Mouse (Mus musculus): ENCODE data around the gene Zc3h15. TPM values are rescaled to one million over a fixed set of nuclear protein-coding genes. Genes with fewer than 3 reads are reported as not detected.

The Zc3h15 gene
- total and polyA plus RNA-seq, 3 experiments = 144 to 194 TPM; not detected in 1

DNA sequence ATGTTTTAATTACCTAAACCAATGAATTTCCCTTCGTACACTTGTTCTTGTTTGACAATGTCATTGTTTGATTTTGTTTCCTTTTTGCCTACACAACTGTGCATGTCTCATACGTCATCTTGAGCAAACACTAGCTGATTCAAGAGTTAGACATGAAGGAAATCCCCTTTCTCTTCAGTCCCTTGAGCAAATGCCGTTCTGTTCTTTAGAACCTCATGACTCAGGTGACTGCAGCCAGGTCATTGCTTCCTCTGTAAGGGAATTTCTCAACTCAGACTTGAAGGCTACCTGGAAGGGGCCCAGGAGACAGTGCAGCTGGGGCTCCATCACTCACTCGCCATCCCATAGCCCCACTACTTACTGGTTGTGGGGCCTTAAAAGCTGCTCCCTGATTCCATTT is 56.4 kb downstream of the Zc3h15 start:
- Histone ChIP-seq H3K27me3 (ENCODE audit: control insufficient read depth in 1 of 2, insufficient read depth in 2 of 2, low read length in 2 of 2) (peaks cover 0 to 2% of the 10 kb centered on the region in 2 experiments; a peak in 1 of 4 replicates), H3K36me3 (ENCODE audit: control insufficient read depth in 1 of 2, insufficient read depth in 2 of 2, low read length in 2 of 2) (peaks cover 0 to 6% of the 10 kb centered on the region in 2 experiments; a peak in 2 of 4 replicates), H3K9me3 (replicated peaks; ENCODE audit: insufficient read depth, low read length) (no peaks in the 10 kb centered on the region), H3K4me3 (ENCODE audit: control insufficient read depth in 1 of 2, insufficient read depth in 1 of 2, low read depth in 2 of 2, low read length in 2 of 2) (no peak overlapping the region), H3K27ac (ENCODE audit: control insufficient read depth, low read depth, low read length) (no peak overlapping the region), H3K79me2 (ENCODE audit: control insufficient read depth, insufficient read depth, low read length, poor library complexity) (no peaks in the 10 kb centered on the region), H3K4me1 (ENCODE audit: control insufficient read depth in 1 of 2, insufficient read depth in 2 of 2, low read length in 2 of 2) (peaks cover 2 to 7% of the 10 kb centered on the region in 2 experiments; a peak in 3 of 4 replicates), H3K9ac (ENCODE audit: control insufficient read depth, low read depth, low read length, poor library complexity, severe bottlenecking) (no peak overlapping the region)
- no peak for TF ChIP-seq JUND (IDR thresholded peaks at IDR 0.05; ENCODE audit: low read depth, low read length)
- no peak for TF ChIP-seq ELF1 (IDR thresholded peaks at IDR 0.05; ENCODE audit: low read depth, low read length)
- TF ChIP-seq RCOR1 (IDR thresholded peaks at IDR 0.05; ENCODE audit: low read depth, low read length) = no peak
- TF ChIP-seq NELFE (IDR thresholded peaks at IDR 0.05; ENCODE audit: low read depth, low read length) = no peak
- TF ChIP-seq RAD21 (IDR thresholded peaks at IDR 0.05; ENCODE audit: low read depth, low read length) = no peak
- TF ChIP-seq CHD1 (IDR thresholded peaks at IDR 0.05; ENCODE audit: low read depth, low read length) = no peak
- TF ChIP-seq SIN3A (IDR thresholded peaks at IDR 0.05; ENCODE audit: low read length) = no peak
- TF ChIP-seq TAL1 (IDR thresholded peaks at IDR 0.05; ENCODE audit: low read length) = no peak
- TF ChIP-seq EP300 (IDR thresholded peaks at IDR 0.05; ENCODE audit: low read depth in 1 of 2, low read length in 2 of 2) = no peak
- no peak for TF ChIP-seq TBP (IDR thresholded peaks at IDR 0.05; ENCODE audit: low read depth, low read length)
- TF ChIP-seq E2F4 (IDR thresholded peaks at IDR 0.05; ENCODE audit: borderline replicate concordance, low read depth, low read length) = no peak
- no peak for TF ChIP-seq NRF1 (IDR thresholded peaks at IDR 0.05; ENCODE audit: insufficient read depth, low read depth, low read length, poor library complexity, severe bottlenecking)
- no peak for TF ChIP-seq USF1 (IDR thresholded peaks at IDR 0.05; ENCODE audit: low read depth, low read length)
- DNase-seq (ENCODE audit: low read depth, low spot score) = no peak

DNA sequence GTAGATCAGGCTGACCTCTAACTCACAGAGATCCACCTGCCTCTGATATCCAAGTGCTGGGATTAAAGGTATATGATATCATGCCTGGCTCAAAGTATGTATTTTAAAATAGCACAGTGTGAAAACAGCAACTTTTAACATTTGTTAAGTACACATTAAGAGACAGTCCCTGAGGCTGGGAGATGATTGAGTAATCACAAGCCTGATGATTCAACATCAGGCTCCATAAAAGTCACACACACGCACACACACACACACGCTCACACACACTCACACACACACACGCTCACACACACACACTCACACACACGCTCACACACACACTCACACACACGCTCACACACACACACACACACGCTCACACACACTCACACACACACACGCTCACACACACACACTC is 58.2 kb downstream of the Zc3h15 start:
- H3K27ac ChIP-seq (ENCODE audit: control insufficient read depth, low read depth, low read length) = no peak overlapping the region
- H3K27me3 ChIP-seq (ENCODE audit: control insufficient read depth in 1 of 2, insufficient read depth in 2 of 2, low read length in 2 of 2) = peaks cover 0 to 2% of the 10 kb centered on the region in 2 experiments; a peak in 1 of 4 replicates
- no peak overlapping the region for H3K9ac ChIP-seq (ENCODE audit: control insufficient read depth, low read depth, low read length, poor library complexity, severe bottlenecking)
- peaks cover 2 to 7% of the 10 kb centered on the region in 2 experiments; a peak in 3 of 4 replicates for H3K4me1 ChIP-seq (ENCODE audit: control insufficient read depth in 1 of 2, insufficient read depth in 2 of 2, low read length in 2 of 2)
- DNase-seq (ENCODE audit: low read depth, low spot score) = no peak
- no peaks in the 10 kb centered on the region for H3K9me3 ChIP-seq (replicated peaks; ENCODE audit: insufficient read depth, low read length)
- TF ChIP-seq SMC3 (IDR thresholded peaks at IDR 0.05; ENCODE audit: low read depth, low read length) (no peak), RAD21 (IDR thresholded peaks at IDR 0.05; ENCODE audit: low read depth, low read length) (no peak), CHD2 (IDR thresholded peaks at IDR 0.05; ENCODE audit: low read length) (no peak), RCOR1 (IDR thresholded peaks at IDR 0.05; ENCODE audit: low read depth, low read length) (no peak), POLR2AphosphoS5 (IDR thresholded peaks at IDR 0.05; ENCODE audit: borderline replicate concordance, low read depth, low read length) (no peak)
- H3K79me2 ChIP-seq (ENCODE audit: control insufficient read depth, insufficient read depth, low read length, poor library complexity) = no peaks in the 10 kb centered on the region
- no peak overlapping the region for H3K4me3 ChIP-seq (ENCODE audit: control insufficient read depth in 1 of 2, insufficient read depth in 1 of 2, low read depth in 2 of 2, low read length in 2 of 2)
- H3K36me3 ChIP-seq (ENCODE audit: control insufficient read depth in 1 of 2, insufficient read depth in 2 of 2, low read length in 2 of 2) = peaks cover 0 to 6% of the 10 kb centered on the region in 2 experiments; a peak in 2 of 4 replicates
